Mouse (Mus musculus) thymus, postnatal 25 days (tissue): ENCODE measurements around the gene Ccdc191.

Experiments used
- DNase-seq: peaks from one replicate; pipeline ENCODE4 v3.0.0; 2022

The Ccdc191 gene

GRCm38 (mm10) chr16:43994623-43995022 is 105.0 kb downstream of the Ccdc191 start:
- DNase-seq, result no peak

- DNase-seq, result no peak
These were observed 109.5 kb downstream of the Ccdc191 start for GRCm38 (mm10) chr16:43999111-43999510.

GRCm38 (mm10) chr16:43999541-43999940 is 109.9 kb downstream of the Ccdc191 start:
- DNase-seq, result no peak

- no peak for DNase-seq
These were observed 112.5 kb downstream of the Ccdc191 start for GRCm38 (mm10) chr16:44002086-44002485.

GRCm38 (mm10) chr16:44011010-44011409 is 121.4 kb downstream of the Ccdc191 start:
- no peak for DNase-seq
